Mouse (Mus musculus) cerebellum, postnatal 14 days (tissue): ENCODE results near the gene Patj.
"Not testable (repeated sequence)": the region's sequence is repeated elsewhere in the genome, so short reads cannot be mapped to it uniquely, and the experiment has no call there.

Experiments
- DNase-seq, 2 experiments: peaks; one replicate each; pipeline ENCODE4 v3.0.0; 2021; ENCODE audit warnings: mixed read lengths in 2 of 2

The Patj gene

GRCm38 (mm10) chr4:98667009-98667408 is 271.4 kb downstream of the Patj start:
- no peak for DNase-seq

- DNase-seq: no peak
These were observed 281.9 kb downstream of the Patj start for GRCm38 (mm10) chr4:98677506-98677905.

- no peak for DNase-seq
These were observed 291.2 kb downstream of the Patj start for GRCm38 (mm10) chr4:98686678-98687267.

- no peak for DNase-seq
These were observed 292.5 kb downstream of the Patj start for GRCm38 (mm10) chr4:98688116-98688515.

- DNase-seq: no peak
These were observed 292.9 kb downstream of the Patj start for GRCm38 (mm10) chr4:98688520-98688919.

- no peak for DNase-seq
These were observed 294.4 kb downstream of the Patj start for GRCm38 (mm10) chr4:98689988-98690387.

GRCm38 (mm10) chr4:98693465-98694185 is 298.0 kb downstream of the Patj start:
- no peak for DNase-seq

- no peak for DNase-seq
These were observed 302.3 kb downstream of the Patj start for GRCm38 (mm10) chr4:98697932-98698331.

- no peak for DNase-seq
These were observed 303.3 kb downstream of the Patj start for GRCm38 (mm10) chr4:98698921-98699320.

GRCm38 (mm10) chr4:98700156-98700555 is 304.6 kb downstream of the Patj start:
- DNase-seq: no peak

GRCm38 (mm10) chr4:98702201-98702894 is 306.8 kb downstream of the Patj start:
- peak; percentile 89 for DNase-seq

- DNase-seq: no peak
These were observed 315.3 kb downstream of the Patj start for GRCm38 (mm10) chr4:98710891-98711290.

- DNase-seq: no peak
These were observed 322.4 kb downstream of the Patj start for GRCm38 (mm10) chr4:98717735-98718546.

GRCm38 (mm10) chr4:98718547-98718917 is 322.9 kb downstream of the Patj start:
- no peak for DNase-seq

GRCm38 (mm10) chr4:98722454-98722853 is 326.9 kb downstream of the Patj start:
- DNase-seq: peak; percentile 76 to 87

- DNase-seq: not testable (repeated sequence)
These were observed 329.1 kb downstream of the Patj start for GRCm38 (mm10) chr4:98724682-98725081.

- DNase-seq: no peak
These were observed 329.9 kb downstream of the Patj start for GRCm38 (mm10) chr4:98725439-98725838.

- no peak for DNase-seq
These were observed 331.1 kb downstream of the Patj start, which contains the start of gene L1td1 for GRCm38 (mm10) chr4:98726590-98727237. L1td1 (plus strand) TSS chr4:98726734.

- DNase-seq: no peak
These were observed 331.8 kb downstream of the Patj start for GRCm38 (mm10) chr4:98727295-98727958.

- DNase-seq: no peak
These were observed 332.4 kb downstream of the Patj start for GRCm38 (mm10) chr4:98727959-98728347.

- DNase-seq: no peak
These were observed 333.1 kb downstream of the Patj start for GRCm38 (mm10) chr4:98728716-98729115.

- DNase-seq: no peak
These were observed 338.1 kb downstream of the Patj start for GRCm38 (mm10) chr4:98733660-98734059.
